Mouse (Mus musculus): ENCODE results near the gene Gstz1. TPM values are rescaled to one million over a fixed set of nuclear protein-coding genes. Genes with fewer than 3 reads are reported as not detected.

Gene Gstz1
- polyA plus RNA-seq, 1 experiment: 440 TPM

GRCm38 (mm10) chr12:87157361-87157760, 10.4 kb downstream of the Gstz1 start:
- no peak for TF ChIP-seq POLR2A (IDR thresholded peaks at IDR 0.05; ENCODE audit: low read depth, low read length)
- no peak for TF ChIP-seq CTCF (conservative IDR thresholded peaks at IDR 0.05; ENCODE audit: insufficient read depth, insufficient read length, low read depth, low read length)
- peak overlapping the region; percentile 84 for H3K27ac ChIP-seq (ENCODE audit: insufficient read depth, low read depth, low read length)
- H3K36me3 ChIP-seq (ENCODE audit: control insufficient read depth, insufficient read depth, low read length): no peaks in the 10 kb centered on the region
- H3K27me3 ChIP-seq (replicated peaks; ENCODE audit: control insufficient read depth, insufficient read depth, low read length): no peaks in the 10 kb centered on the region
- H3K4me3 ChIP-seq (ENCODE audit: insufficient read depth, low read depth, low read length): peak overlapping the region; percentile 50
- 38% methylated on average over 4 of the region's 4 CpGs for WGBS
- peak; percentile 93 for DNase-seq
- H3K4me1 ChIP-seq (ENCODE audit: control insufficient read depth, insufficient read depth, low read length): no peaks in the 10 kb centered on the region

DNA sequence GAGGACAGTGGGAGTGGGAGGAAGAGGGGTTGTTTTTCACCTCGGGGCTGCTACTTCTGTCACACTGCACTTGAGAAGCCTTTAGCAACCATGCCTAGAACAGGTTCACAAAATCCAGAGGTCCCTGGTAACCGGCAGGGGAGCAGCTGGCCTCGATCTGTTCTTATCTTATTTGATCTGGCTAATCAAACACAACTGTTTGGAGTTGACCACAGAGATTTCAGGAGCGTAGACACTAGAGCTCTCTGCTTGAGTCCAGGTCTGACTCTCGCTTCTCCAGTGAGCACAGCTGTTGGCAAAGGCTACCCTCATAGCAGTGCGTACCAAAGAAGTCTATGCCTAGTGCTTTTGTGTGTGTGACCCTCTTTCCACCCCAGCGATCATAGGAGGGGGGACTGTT, 11.1 kb downstream of the Gstz1 start:
- Histone ChIP-seq H3K4me3 (ENCODE audit: insufficient read depth, low read depth, low read length) (peak overlapping the region; percentile 50), H3K4me1 (ENCODE audit: control insufficient read depth, insufficient read depth, low read length) (no peaks in the 10 kb centered on the region), H3K27me3 (replicated peaks; ENCODE audit: control insufficient read depth, insufficient read depth, low read length) (no peaks in the 10 kb centered on the region), H3K27ac (ENCODE audit: insufficient read depth, low read depth, low read length) (no peak overlapping the region), H3K36me3 (ENCODE audit: control insufficient read depth, insufficient read depth, low read length) (no peaks in the 10 kb centered on the region)
- TF ChIP-seq CTCF (conservative IDR thresholded peaks at IDR 0.05; ENCODE audit: insufficient read depth, insufficient read length, low read depth, low read length) (no peak), POLR2A (IDR thresholded peaks at IDR 0.05; ENCODE audit: low read depth, low read length) (no peak)
- WGBS: 36% methylated on average over 7 of the region's 7 CpGs
- DNase-seq: peak; percentile 24

DNA sequence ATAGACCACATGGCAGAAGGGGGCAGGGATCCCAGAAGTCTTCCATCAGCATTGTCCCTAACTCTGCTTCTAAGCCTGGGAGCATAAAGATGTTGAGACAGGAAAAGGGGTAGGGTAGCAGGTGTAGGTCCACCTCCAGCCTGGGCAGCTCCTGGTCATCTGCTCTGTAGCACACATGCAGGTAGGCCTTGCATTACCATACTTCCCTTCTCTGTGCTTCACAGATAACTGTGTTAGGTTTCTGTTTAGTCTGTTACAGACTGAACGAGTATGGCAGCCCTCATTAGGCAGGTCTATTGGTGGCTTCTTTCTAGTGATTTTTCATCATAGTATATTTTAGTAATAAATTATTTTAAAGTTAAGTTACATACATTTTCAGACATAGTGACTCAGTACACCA, 13.3 kb downstream of the Gstz1 start:
- no peaks in the 10 kb centered on the region; the same call in none of the 2 replicates for H3K36me3 ChIP-seq (ENCODE audit: control insufficient read depth, insufficient read depth, low read length)
- H3K27me3 ChIP-seq (replicated peaks; ENCODE audit: control insufficient read depth, insufficient read depth, low read length): no peaks in the 10 kb centered on the region
- no peak overlapping the region for H3K4me3 ChIP-seq (ENCODE audit: insufficient read depth, low read depth, low read length)
- no peaks in the 10 kb centered on the region for H3K4me1 ChIP-seq (ENCODE audit: control insufficient read depth, insufficient read depth, low read length)
- TF ChIP-seq CTCF (conservative IDR thresholded peaks at IDR 0.05; ENCODE audit: insufficient read depth, insufficient read length, low read depth, low read length): no peak
- TF ChIP-seq POLR2A (IDR thresholded peaks at IDR 0.05; ENCODE audit: low read depth, low read length): no peak
- DNase-seq: no peak
- no peak overlapping the region for H3K27ac ChIP-seq (ENCODE audit: insufficient read depth, low read depth, low read length)
- 86% methylated on average over 1 of the region's 1 CpGs for WGBS

DNA sequence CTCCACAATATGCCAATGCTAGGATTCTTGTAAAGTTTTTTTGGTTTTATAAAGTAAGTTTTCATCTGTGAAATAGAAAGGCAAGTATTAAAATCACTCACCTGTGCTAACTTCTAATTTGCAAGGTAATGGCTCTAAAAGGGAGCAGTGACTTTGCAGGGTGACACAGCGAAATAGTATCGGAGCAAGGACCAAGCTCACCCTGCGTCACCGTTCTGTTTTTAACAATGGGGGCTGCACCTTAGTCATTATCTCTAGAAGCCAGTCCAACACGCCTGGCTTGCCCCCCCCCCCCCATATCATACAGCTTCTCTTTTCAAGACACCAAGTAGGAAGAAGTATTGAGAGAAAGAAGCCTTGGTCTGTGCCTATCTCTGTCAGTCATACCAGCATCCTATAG, 13.8 kb downstream of the Gstz1 start:
- Histone ChIP-seq H3K27me3 (replicated peaks; ENCODE audit: control insufficient read depth, insufficient read depth, low read length) (no peaks in the 10 kb centered on the region), H3K4me1 (ENCODE audit: control insufficient read depth, insufficient read depth, low read length) (no peaks in the 10 kb centered on the region), H3K4me3 (ENCODE audit: insufficient read depth, low read depth, low read length) (no peak overlapping the region), H3K27ac (ENCODE audit: insufficient read depth, low read depth, low read length) (no peak overlapping the region), H3K36me3 (ENCODE audit: control insufficient read depth, insufficient read depth, low read length) (no peaks in the 10 kb centered on the region; the same call in none of the 2 replicates)
- no peak for TF ChIP-seq CTCF (conservative IDR thresholded peaks at IDR 0.05; ENCODE audit: insufficient read depth, insufficient read length, low read depth, low read length)
- TF ChIP-seq POLR2A (IDR thresholded peaks at IDR 0.05; ENCODE audit: low read depth, low read length): no peak
- no peak for DNase-seq
- WGBS: 91% methylated on average over 5 of the region's 5 CpGs

GRCm38 (mm10) chr12:87175194-87175946, 28.4 kb downstream of the Gstz1 start:
- H3K27ac ChIP-seq (ENCODE audit: insufficient read depth, low read depth, low read length): no peak overlapping the region
- no peaks in the 10 kb centered on the region for H3K27me3 ChIP-seq (replicated peaks; ENCODE audit: control insufficient read depth, insufficient read depth, low read length)
- no peak overlapping the region for H3K4me3 ChIP-seq (ENCODE audit: insufficient read depth, low read depth, low read length)
- WGBS: 80% methylated on average over 4 of the region's 4 CpGs
- DNase-seq: no peak
- H3K36me3 ChIP-seq (ENCODE audit: control insufficient read depth, insufficient read depth, low read length): no peaks in the 10 kb centered on the region
- no peaks in the 10 kb centered on the region for H3K4me1 ChIP-seq (ENCODE audit: control insufficient read depth, insufficient read depth, low read length)
- no peak for TF ChIP-seq POLR2A (IDR thresholded peaks at IDR 0.05; ENCODE audit: low read depth, low read length)
- TF ChIP-seq CTCF (conservative IDR thresholded peaks at IDR 0.05; ENCODE audit: insufficient read depth, insufficient read length, low read depth, low read length): no peak

- no peaks in the 10 kb centered on the region for H3K4me1 ChIP-seq (ENCODE audit: control insufficient read depth, insufficient read depth, low read length)
- WGBS: 94% methylated on average over 4 of the region's 4 CpGs
- TF ChIP-seq POLR2A (IDR thresholded peaks at IDR 0.05; ENCODE audit: low read depth, low read length) (no peak), CTCF (conservative IDR thresholded peaks at IDR 0.05; ENCODE audit: insufficient read depth, insufficient read length, low read depth, low read length) (no peak)
- H3K4me3 ChIP-seq (ENCODE audit: insufficient read depth, low read depth, low read length): no peak overlapping the region
- no peaks in the 10 kb centered on the region for H3K36me3 ChIP-seq (ENCODE audit: control insufficient read depth, insufficient read depth, low read length)
- no peak for DNase-seq
- no peak overlapping the region for H3K27ac ChIP-seq (ENCODE audit: insufficient read depth, low read depth, low read length)
- no peaks in the 10 kb centered on the region for H3K27me3 ChIP-seq (replicated peaks; ENCODE audit: control insufficient read depth, insufficient read depth, low read length)
These were observed 30.7 kb downstream of the Gstz1 start for GRCm38 (mm10) chr12:87177631-87178030.

- no peaks in the 10 kb centered on the region for H3K27me3 ChIP-seq (replicated peaks; ENCODE audit: control insufficient read depth, insufficient read depth, low read length)
- TF ChIP-seq CTCF (conservative IDR thresholded peaks at IDR 0.05; ENCODE audit: insufficient read depth, insufficient read length, low read depth, low read length) (no peak), POLR2A (IDR thresholded peaks at IDR 0.05; ENCODE audit: low read depth, low read length) (no peak)
- no peak overlapping the region for H3K27ac ChIP-seq (ENCODE audit: insufficient read depth, low read depth, low read length)
- H3K4me1 ChIP-seq (ENCODE audit: control insufficient read depth, insufficient read depth, low read length): no peaks in the 10 kb centered on the region
- H3K36me3 ChIP-seq (ENCODE audit: control insufficient read depth, insufficient read depth, low read length): no peaks in the 10 kb centered on the region
- H3K4me3 ChIP-seq (ENCODE audit: insufficient read depth, low read depth, low read length): no peak overlapping the region
- 88% methylated on average over 3 of the region's 3 CpGs for WGBS
- no peak for DNase-seq
These were observed 46.0 kb downstream of the Gstz1 start for GRCm38 (mm10) chr12:87193008-87193407.
